Mouse (Mus musculus) liver, adult 2 months (tissue): ENCODE data around the gene Amelx. TPM values are rescaled to one million over a fixed set of nuclear protein-coding genes. Genes with fewer than 3 reads are reported as not detected.

Experiments
- DNase-seq: peaks from one replicate; pipeline ENCODE4 v3.0.0-alpha.2; 2011; ENCODE audit warnings: low read depth, low spot score; ENCODE audit errors: extremely low read depth
- H3K27ac ChIP-seq: fragments of 200-500 bp; replicated peaks from 2 replicates; pipeline ENCODE4 v1.5.1; 2012; ENCODE audit warnings: low read depth, mild to moderate bottlenecking, control low read depth, inconsistent platforms, low read length; ENCODE audit not compliant: insufficient read depth
- H3K27me3 ChIP-seq: fragments of 200-500 bp; 2 replicates; pipeline ENCODE4 v1.6.1; 2012; ENCODE audit warnings: mild to moderate bottlenecking, moderate library complexity, low read length, inconsistent platforms; ENCODE audit not compliant: control insufficient read depth, insufficient read depth
- H3K36me3 ChIP-seq: fragments of 200-500 bp; 2 replicates; pipeline ENCODE4 v1.6.1; 2012; ENCODE audit warnings: low read length, inconsistent platforms; ENCODE audit not compliant: control insufficient read depth, insufficient read depth
- H3K4me1 ChIP-seq: fragments of 200-500 bp; 2 replicates; pipeline ENCODE4 v1.6.1; 2011; ENCODE audit warnings: low read length; ENCODE audit not compliant: control insufficient read depth, insufficient read depth
- H3K4me3 ChIP-seq: fragments of 200-500 bp; 2 replicates; pipeline ENCODE4 v1.5.1; 2011; ENCODE audit warnings: low read depth, mild to moderate bottlenecking, control low read depth, low read length, moderate library complexity; ENCODE audit not compliant: insufficient read depth
- H3K79me2 ChIP-seq: fragments of 200-500 bp; 2 replicates; pipeline ENCODE4 v1.6.1; 2012; ENCODE audit warnings: inconsistent platforms, mild to moderate bottlenecking, low read length, moderate library complexity; ENCODE audit not compliant: control insufficient read depth, insufficient read depth
- H3K9ac ChIP-seq: fragments of 200-500 bp; 2 replicates; pipeline ENCODE4 v1.6.1; 2012; ENCODE audit warnings: low read depth, mild to moderate bottlenecking, control low read depth, inconsistent platforms, low read length
- CTCF ChIP-seq: fragments of 200-500 bp; IDR thresholded peaks from 2 replicates; pipeline ENCODE4 v1.5.1; 2011; ENCODE audit warnings: low read depth, low read length, control low read depth
- POLR2A ChIP-seq: fragments of 200-500 bp; IDR thresholded peaks from 2 replicates; pipeline ENCODE4 v1.6.1; 2011; ENCODE audit warnings: low read length, control low read depth; ENCODE audit not compliant: insufficient read depth; ENCODE audit errors: extremely low read depth
- WGBS: fragments of 180-500 bp; shearing (Covaris S2); methylation state at CpG from one replicate; pipeline ENCODE4 v1.1.7; 2018; 5-methylcytosine and 5-hydroxymethylcytosine counted together
- polyA plus RNA-seq: library from polyadenylated mRNA; depleted of rRNA; stranded (reverse); fragments of >200 nt; gene quantifications from 2 replicates; pipeline ENCODE4 v1.2.3, GENCODE M21; 2012; rRNA removed
- total RNA-seq: library from RNA; depleted of rRNA; stranded (reverse); fragments of >200 nt; gene quantifications from 2 replicates; pipeline ENCODE4 v1.2.3, GENCODE M21; 2014; rRNA removed

The Amelx gene
- total RNA-seq, result not detected in 2 replicates
- not detected in 2 replicates for polyA plus RNA-seq

- DNase-seq, result no peak
- 89% methylated on average over 5 of the region's 5 CpGs for WGBS
- H3K79me2 ChIP-seq, result no peaks in the 10 kb centered on the region
- TF ChIP-seq CTCF, result no peak
- TF ChIP-seq POLR2A, result no peak
- H3K4me1 ChIP-seq, result no peaks in the 10 kb centered on the region
- H3K27me3 ChIP-seq, result no peaks in the 10 kb centered on the region
- H3K27ac ChIP-seq, result no peak within 1 kb of the TSS
- H3K4me3 ChIP-seq, result no peak within 1 kb of the TSS
- no peak within 1 kb of the TSS for H3K9ac ChIP-seq
- H3K36me3 ChIP-seq, result no peaks in the 10 kb centered on the region
These were observed at the start of gene Amelx for GRCm38 (mm10) chrX:169187100-169187499. Gene Amelx, minus strand, starts transcription at chrX:169187200.

GRCm38 (mm10) chrX:169222357-169223062 lies 35.5 kb upstream of the Amelx start:
- Histone ChIP-seq H3K79me2 (no peaks in the 10 kb centered on the region), H3K9ac (no peak overlapping the region), H3K27me3 (no peaks in the 10 kb centered on the region), H3K36me3 (no peaks in the 10 kb centered on the region), H3K4me3 (no peak overlapping the region), H3K4me1 (no peaks in the 10 kb centered on the region), H3K27ac (no peak overlapping the region)
- WGBS, result 71% methylated on average over 3 of the region's 3 CpGs
- TF ChIP-seq POLR2A (no peak), CTCF (no peak)
- no peak for DNase-seq

GRCm38 (mm10) chrX:169220064-169220463 lies 33.1 kb upstream of the Amelx start:
- Histone ChIP-seq H3K4me3 (no peak overlapping the region), H3K79me2 (no peaks in the 10 kb centered on the region), H3K4me1 (no peaks in the 10 kb centered on the region), H3K9ac (no peak overlapping the region), H3K36me3 (no peaks in the 10 kb centered on the region), H3K27me3 (no peaks in the 10 kb centered on the region), H3K27ac (no peak overlapping the region)
- TF ChIP-seq CTCF, result no peak
- no peak for TF ChIP-seq POLR2A
- no peak for DNase-seq
- 43% methylated on average over 8 of the region's 8 CpGs for WGBS

- Histone ChIP-seq H3K36me3 (no peaks in the 10 kb centered on the region), H3K27me3 (no peaks in the 10 kb centered on the region), H3K27ac (no peak overlapping the region), H3K79me2 (no peaks in the 10 kb centered on the region), H3K9ac (no peak overlapping the region), H3K4me3 (no peak overlapping the region), H3K4me1 (no peaks in the 10 kb centered on the region)
- WGBS, result 86% methylated on average over 3 of the region's 3 CpGs
- DNase-seq, result no peak
- TF ChIP-seq CTCF (no peak), POLR2A (no peak)
These were observed 23.0 kb upstream of the Amelx start for GRCm38 (mm10) chrX:169210019-169210418.

GRCm38 (mm10) chrX:169178634-169179033 lies 8.4 kb downstream of the Amelx start:
- Histone ChIP-seq H3K4me1 (no peaks in the 10 kb centered on the region), H3K9ac (no peak overlapping the region), H3K27me3 (no peaks in the 10 kb centered on the region), H3K4me3 (no peak overlapping the region), H3K27ac (no peak overlapping the region), H3K79me2 (no peaks in the 10 kb centered on the region), H3K36me3 (no peaks in the 10 kb centered on the region)
- DNase-seq, result peak; percentile 48
- TF ChIP-seq POLR2A, result no peak
- TF ChIP-seq CTCF, result no peak
- WGBS, result 58% methylated on average over 2 of the region's 2 CpGs

- DNase-seq, result peak; percentile 51
- Histone ChIP-seq H3K4me3 (no peak overlapping the region), H3K4me1 (peaks cover 2% of the 10 kb centered on the region; the same call in 1 of the 2 replicates), H3K9ac (no peak overlapping the region), H3K79me2 (no peaks in the 10 kb centered on the region), H3K27me3 (no peaks in the 10 kb centered on the region), H3K27ac (no peak overlapping the region), H3K36me3 (no peaks in the 10 kb centered on the region)
- TF ChIP-seq POLR2A (no peak), CTCF (no peak)
- no CpG with 5 or more reads among the region's 1 CpGs for WGBS
These were observed 13.2 kb downstream of the Amelx start for GRCm38 (mm10) chrX:169173796-169174195.
